Mouse (Mus musculus) forebrain, embryonic 15.5 days (tissue): ENCODE results near the gene Larp4b. TPM values are rescaled to one million over a fixed set of nuclear protein-coding genes. Genes with fewer than 3 reads are reported as not detected.

ENCODE experiments used
- ATAC-seq: fragments of 200-750 bp; cut with Nextera tagmentation; replicated peaks from 2 replicates; pipeline ENCODE4 v1.8.0; 2017; ENCODE audit warnings: mild to moderate bottlenecking, moderate TSS enrichment, moderate library complexity
- H3K27ac ChIP-seq: fragments of 300-500 bp; sonication (generic); replicated peaks from 2 replicates; pipeline ENCODE4 v1.5.1; 2015; ENCODE audit warnings: mild to moderate bottlenecking, inconsistent platforms
- H3K27me3 ChIP-seq: fragments of 300-500 bp; sonication (generic); 2 replicates; pipeline ENCODE4 v1.6.1; 2015; ENCODE audit warnings: inconsistent platforms
- H3K36me3 ChIP-seq: fragments of 300-500 bp; sonication (generic); 2 replicates; pipeline ENCODE4 v1.6.1; 2015; ENCODE audit warnings: mild to moderate bottlenecking, inconsistent platforms
- H3K4me1 ChIP-seq: fragments of 300-500 bp; sonication (generic); 2 replicates; pipeline ENCODE4 v1.6.1; 2015; ENCODE audit warnings: inconsistent platforms
- H3K4me2 ChIP-seq: fragments of 300-500 bp; sonication (generic); replicated peaks from 2 replicates; pipeline ENCODE4 v1.6.1; 2015; ENCODE audit warnings: mild to moderate bottlenecking, inconsistent platforms
- H3K4me3 ChIP-seq: fragments of 300-500 bp; sonication (generic); 2 replicates; pipeline ENCODE4 v1.5.1; 2015; ENCODE audit warnings: mild to moderate bottlenecking, inconsistent platforms
- H3K9ac ChIP-seq: fragments of 300-500 bp; sonication (generic); replicated peaks from 2 replicates; pipeline ENCODE4 v1.6.1; 2015; ENCODE audit warnings: mild to moderate bottlenecking, inconsistent platforms
- H3K9me3 ChIP-seq: fragments of 300-500 bp; sonication (generic); 2 replicates; pipeline ENCODE4 v1.6.1; 2016; ENCODE audit warnings: inconsistent platforms
- WGBS: fragments of 180-500 bp; shearing (Covaris S2); methylation state at CpG from one replicate; pipeline ENCODE4 v1.1.7; 2015; ENCODE audit warnings: mixed read lengths; 5-methylcytosine and 5-hydroxymethylcytosine counted together
- polyA plus RNA-seq: library from polyadenylated mRNA; unstranded; fragments of >200 nt; fragmentation: Nextera tagmentation; extraction: Ambion mirVana; gene quantifications from 2 replicates; pipeline ENCODE4 v1.2.1, GENCODE M21; 2015

Gene Larp4b
- polyA plus RNA-seq, 1 experiment from 2014 or later = 39.3 TPM

DNA sequence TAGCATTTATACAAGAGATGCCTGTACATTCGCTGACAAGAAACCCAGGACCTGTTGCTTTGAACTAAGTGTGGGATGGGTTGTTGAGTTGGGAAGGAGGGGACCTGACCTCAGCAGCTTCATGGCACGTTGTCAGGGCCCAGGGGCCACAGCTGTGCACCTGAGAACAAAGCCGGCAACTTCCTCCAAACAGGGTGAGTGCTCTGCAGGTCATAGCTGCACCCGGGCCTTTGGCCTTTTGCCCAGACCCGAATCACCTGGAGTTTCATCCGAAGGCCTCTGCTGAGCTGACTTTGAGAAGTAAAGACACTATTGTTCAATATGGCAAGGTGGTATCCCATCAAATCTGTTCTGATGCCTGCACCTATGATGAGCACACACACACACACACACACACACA lies 90.6 kb downstream of the Larp4b start:
- Histone ChIP-seq H3K4me2 (no peak overlapping the region), H3K36me3 (no peaks in the 10 kb centered on the region), H3K27me3 (no peaks in the 10 kb centered on the region), H3K4me1 (peaks cover 8% of the 10 kb centered on the region), H3K9ac (no peak overlapping the region), H3K9me3 (no peaks in the 10 kb centered on the region), H3K27ac (no peak overlapping the region), H3K4me3 (no peak overlapping the region)
- no peak for ATAC-seq
- WGBS = 84% methylated on average over 6 of the region's 6 CpGs

DNA sequence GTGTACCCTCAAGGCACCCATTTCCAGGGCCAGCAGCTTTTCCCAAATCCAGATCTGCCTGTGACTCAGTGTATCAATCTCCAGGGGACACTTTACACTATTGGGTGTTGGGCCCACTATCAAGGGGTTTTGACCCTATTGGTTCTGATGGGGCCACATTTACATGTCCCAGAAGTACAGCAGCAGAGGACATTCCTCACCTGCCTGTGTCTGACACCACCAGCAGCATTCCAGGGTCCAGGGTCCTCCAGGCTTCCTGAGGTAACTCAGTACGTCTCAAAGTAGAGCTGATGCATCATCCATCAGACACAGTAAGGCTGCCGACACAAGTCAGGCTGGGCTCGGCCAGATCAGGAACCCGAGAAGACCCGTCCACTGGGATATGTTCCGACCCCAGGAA lies 91.0 kb downstream of the Larp4b start:
- no peak for ATAC-seq
- Histone ChIP-seq H3K36me3 (no peaks in the 10 kb centered on the region), H3K4me1 (peaks cover 8% of the 10 kb centered on the region), H3K4me3 (no peak overlapping the region), H3K4me2 (no peak overlapping the region), H3K27ac (no peak overlapping the region), H3K9me3 (no peaks in the 10 kb centered on the region), H3K9ac (no peak overlapping the region), H3K27me3 (no peaks in the 10 kb centered on the region)
- 87% methylated on average over 6 of the region's 6 CpGs for WGBS

DNA sequence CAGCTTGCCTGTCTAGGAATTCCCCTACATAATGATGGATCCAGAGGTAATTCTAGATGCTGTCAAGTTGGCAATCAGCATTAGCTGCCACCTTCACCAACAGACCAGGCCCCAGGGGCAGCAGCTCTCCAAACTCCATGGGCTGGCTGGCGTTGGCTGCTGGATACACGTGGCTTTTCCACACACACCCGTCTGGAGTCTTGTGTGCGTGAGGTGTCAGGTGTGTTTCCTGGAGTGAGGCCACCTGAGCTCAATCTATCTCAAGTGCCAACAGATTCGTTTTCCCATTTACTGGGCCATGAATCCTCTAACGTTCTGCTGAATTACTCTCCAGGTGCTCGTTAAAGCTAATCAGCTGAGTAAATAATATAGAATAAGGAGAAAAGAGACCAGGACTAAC lies 93.5 kb downstream of the Larp4b start:
- Histone ChIP-seq H3K27ac (no peak overlapping the region), H3K4me1 (peaks cover 8% of the 10 kb centered on the region), H3K36me3 (no peaks in the 10 kb centered on the region), H3K9me3 (no peaks in the 10 kb centered on the region), H3K9ac (no peak overlapping the region; the same call in 1 of the 2 replicates), H3K4me2 (peak overlapping the region; percentile 25), H3K27me3 (no peaks in the 10 kb centered on the region), H3K4me3 (no peak overlapping the region)
- ATAC-seq = no peak
- WGBS = 24% methylated on average over 7 of the region's 7 CpGs

DNA sequence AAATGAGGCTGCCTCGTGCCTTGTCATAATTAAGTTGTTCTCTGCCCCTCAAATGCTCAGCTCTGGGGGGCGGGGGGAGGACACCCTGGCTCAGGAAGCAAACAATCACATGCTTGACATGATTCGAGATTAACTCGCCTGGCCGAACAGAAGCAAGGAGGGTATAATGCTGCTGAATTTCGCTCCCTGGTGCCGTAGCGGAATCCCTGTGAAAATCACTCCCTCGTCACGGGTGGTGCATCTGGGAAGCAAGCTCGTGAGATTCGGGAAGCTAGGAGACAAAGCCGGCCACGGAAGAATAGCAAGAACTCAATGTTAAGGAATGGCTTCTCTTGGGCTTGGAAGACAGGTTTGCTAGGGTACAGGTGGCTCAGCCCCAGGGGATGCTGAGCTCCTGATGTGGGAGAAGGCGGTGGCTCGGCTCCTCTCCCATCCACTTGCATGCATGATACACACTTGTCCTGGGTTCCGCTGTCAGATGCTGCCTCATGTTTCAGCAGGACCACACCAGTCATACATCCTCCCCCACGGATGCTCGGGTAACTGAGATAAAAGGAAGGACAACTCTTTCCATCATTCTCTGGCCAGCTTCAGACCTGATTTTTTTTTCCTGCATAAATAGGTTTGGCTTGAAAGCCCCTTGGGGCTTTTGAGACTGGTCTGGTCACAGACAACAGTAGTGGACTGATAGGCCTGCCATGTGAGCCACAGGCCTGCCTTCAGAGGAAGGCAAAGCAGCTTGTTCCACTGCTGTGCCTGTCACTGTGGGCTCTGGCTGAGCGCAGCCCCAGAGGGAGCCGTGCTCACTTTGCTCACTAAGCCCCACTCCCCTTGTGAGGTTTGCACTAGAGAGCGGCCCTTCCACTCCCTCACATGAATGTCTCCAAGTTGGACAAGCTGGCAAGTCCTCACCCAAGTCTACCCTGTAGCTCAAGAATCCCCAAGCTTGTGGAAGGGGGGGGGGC lies 94.2 kb downstream of the Larp4b start:
- H3K36me3 ChIP-seq = no peaks in the 10 kb centered on the region
- H3K4me2 ChIP-seq = peak overlapping the region; percentile 25
- no peaks in the 10 kb centered on the region for H3K27me3 ChIP-seq
- peak; percentile 23; the same call in 1 of the 2 replicates for ATAC-seq
- no peak overlapping the region for H3K4me3 ChIP-seq
- peak overlapping the region; percentile 23; the same call in 1 of the 2 replicates for H3K9ac ChIP-seq
- no peak overlapping the region for H3K27ac ChIP-seq
- no peaks in the 10 kb centered on the region for H3K9me3 ChIP-seq
- H3K4me1 ChIP-seq = peaks cover 8% of the 10 kb centered on the region
- 21% methylated on average over 22 of the region's 22 CpGs for WGBS

DNA sequence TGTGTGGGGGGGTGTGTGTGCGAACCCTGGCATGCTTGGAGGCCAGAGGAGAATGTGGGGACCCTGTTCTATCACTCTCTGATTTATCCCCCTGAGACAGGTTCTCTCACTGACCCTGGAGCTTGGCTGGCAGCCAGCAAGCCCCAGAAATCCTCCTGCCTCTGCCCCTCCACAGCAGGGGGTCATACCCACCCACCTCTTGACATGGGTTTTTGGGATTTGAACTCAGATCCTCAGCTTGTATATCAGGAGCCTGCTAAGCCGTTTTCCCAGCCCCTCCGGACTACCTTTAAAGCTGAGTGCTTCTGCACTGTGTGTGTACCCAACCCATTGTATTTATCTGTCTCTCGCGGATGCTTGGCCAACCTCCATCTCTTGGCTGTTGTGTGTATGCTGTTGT lies 95.8 kb downstream of the Larp4b start:
- no peaks in the 10 kb centered on the region for H3K27me3 ChIP-seq
- no peak overlapping the region for H3K4me3 ChIP-seq
- H3K9me3 ChIP-seq = no peaks in the 10 kb centered on the region
- peaks cover 8% of the 10 kb centered on the region for H3K4me1 ChIP-seq
- no peak overlapping the region for H3K9ac ChIP-seq
- 87% methylated on average over 5 of the region's 5 CpGs for WGBS
- H3K4me2 ChIP-seq = no peak overlapping the region
- no peaks in the 10 kb centered on the region for H3K36me3 ChIP-seq
- ATAC-seq = no peak
- H3K27ac ChIP-seq = no peak overlapping the region

DNA sequence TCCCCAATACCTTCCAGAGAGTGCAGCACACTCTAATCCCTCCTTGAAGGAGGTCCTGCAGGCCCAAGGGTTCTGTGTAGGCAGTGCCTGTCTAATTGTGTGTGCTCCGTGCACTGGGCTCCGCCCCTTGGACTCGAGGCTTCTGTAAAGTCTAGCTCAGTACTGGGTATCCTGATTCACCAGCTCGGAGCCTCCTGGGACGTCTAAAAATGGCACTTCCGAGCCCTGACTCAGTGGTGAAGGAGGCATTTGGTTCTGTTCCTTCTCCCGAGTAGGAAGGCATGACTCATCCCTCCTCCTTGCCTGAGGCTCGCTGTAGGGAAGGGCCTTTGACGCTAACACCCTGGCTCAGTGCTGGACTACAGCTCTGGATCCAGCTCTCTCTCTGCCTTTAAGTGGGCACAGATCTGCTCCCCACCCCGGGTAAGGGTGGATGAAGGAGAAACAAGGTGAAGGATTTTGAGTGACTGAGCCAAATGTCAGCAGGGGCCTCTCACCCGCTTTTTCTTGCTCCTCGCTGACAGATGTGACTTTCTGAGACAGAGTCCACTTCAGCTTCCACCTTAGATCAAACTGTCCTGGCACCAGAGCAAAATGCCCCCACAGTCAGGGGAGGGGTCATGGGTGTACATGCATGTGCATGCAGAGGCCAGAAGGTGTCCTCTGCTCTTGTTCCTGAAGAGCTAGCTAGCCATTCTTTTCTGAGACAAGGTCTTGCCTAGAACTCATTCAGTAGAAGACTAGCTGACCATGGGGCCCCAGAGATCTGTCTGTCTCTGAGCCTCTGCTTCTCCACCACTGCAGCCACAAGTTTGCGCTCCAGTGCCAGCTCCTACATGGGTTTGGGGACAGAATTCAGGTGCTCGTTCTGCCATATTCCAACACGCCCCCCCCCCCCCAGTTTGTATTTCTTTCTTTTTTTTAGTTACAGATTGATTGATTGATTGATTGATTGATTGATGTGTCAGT lies 97.8 kb downstream of the Larp4b start:
- H3K4me2 ChIP-seq = no peak overlapping the region
- 40% methylated on average over 15 of the region's 15 CpGs for WGBS
- ATAC-seq = 0 out of 2 replicates have a peak, but pooled peaks have one; percentile 17

DNA sequence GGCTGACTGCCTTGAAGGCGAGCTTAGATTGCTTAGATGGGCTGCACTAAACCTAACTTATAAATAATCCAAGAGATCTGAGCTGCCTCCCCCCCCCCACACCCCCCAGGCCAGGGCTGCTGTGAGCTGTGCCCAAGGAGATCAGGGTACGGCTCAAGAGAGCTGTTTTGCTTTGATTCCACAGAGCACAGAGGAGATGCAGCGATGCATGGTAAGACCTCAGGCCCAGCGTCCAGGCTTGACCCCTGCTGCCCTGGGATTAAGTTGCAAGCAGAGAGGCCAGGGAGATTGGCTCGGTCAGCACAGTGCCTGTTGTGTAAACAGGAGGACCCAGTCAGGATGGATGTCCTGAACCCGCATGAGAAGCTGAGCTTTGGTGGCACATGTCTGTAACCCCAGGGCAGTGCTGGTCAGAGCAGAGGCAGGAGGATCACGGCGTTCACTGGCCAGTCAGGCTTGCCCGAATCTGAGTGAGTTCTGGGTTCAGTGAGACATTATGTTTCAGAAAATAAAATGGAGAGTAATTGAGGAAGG lies 99.2 kb downstream of the Larp4b start:
- H3K4me2 ChIP-seq = no peak overlapping the region
- WGBS = 29% methylated on average over 9 of the region's 9 CpGs
- H3K9ac ChIP-seq = no peak overlapping the region
- H3K27ac ChIP-seq = no peak overlapping the region
- no peaks in the 10 kb centered on the region for H3K9me3 ChIP-seq
- H3K4me1 ChIP-seq = peaks cover 1% of the 10 kb centered on the region
- H3K36me3 ChIP-seq = no peaks in the 10 kb centered on the region
- no peaks in the 10 kb centered on the region for H3K27me3 ChIP-seq
- ATAC-seq = no peak
- H3K4me3 ChIP-seq = no peak overlapping the region

More for the DNA sequence above, 97.8 kb downstream of the Larp4b start:
- no peaks in the 10 kb centered on the region for H3K9me3 ChIP-seq
- H3K4me3 ChIP-seq = no peak overlapping the region
- H3K27me3 ChIP-seq = no peaks in the 10 kb centered on the region
- no peaks in the 10 kb centered on the region for H3K36me3 ChIP-seq
- H3K27ac ChIP-seq = no peak overlapping the region
- no peak overlapping the region for H3K9ac ChIP-seq
- H3K4me1 ChIP-seq = peaks cover 8% of the 10 kb centered on the region

DNA sequence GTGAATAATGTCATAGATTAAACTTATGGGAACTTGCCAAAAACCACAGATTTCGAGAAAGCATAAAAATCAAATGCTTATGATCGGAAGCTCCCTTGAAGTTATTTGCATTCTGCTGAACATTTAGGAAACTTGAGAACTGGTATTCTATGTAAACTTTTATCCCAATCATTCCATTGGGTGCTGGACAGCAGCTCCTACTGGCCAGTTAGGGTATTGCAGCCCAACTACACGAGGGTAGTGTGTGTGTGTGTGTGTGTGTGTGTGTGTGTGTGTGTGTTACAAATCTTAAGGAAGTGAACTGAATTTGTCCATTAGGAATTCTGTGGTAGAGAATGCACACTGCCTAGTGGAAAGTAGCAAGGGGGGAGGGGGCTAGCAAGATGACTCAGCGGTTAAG lies 101.0 kb downstream of the Larp4b start:
- Histone ChIP-seq H3K4me3 (no peak overlapping the region), H3K9ac (no peak overlapping the region), H3K9me3 (no peaks in the 10 kb centered on the region), H3K27ac (no peak overlapping the region), H3K4me2 (no peak overlapping the region), H3K4me1 (peaks cover 7% of the 10 kb centered on the region; the same call in 1 of the 2 replicates), H3K36me3 (no peaks in the 10 kb centered on the region), H3K27me3 (no peaks in the 10 kb centered on the region)
- no peak for ATAC-seq
- WGBS = 84% methylated on average over 4 of the region's 4 CpGs

DNA sequence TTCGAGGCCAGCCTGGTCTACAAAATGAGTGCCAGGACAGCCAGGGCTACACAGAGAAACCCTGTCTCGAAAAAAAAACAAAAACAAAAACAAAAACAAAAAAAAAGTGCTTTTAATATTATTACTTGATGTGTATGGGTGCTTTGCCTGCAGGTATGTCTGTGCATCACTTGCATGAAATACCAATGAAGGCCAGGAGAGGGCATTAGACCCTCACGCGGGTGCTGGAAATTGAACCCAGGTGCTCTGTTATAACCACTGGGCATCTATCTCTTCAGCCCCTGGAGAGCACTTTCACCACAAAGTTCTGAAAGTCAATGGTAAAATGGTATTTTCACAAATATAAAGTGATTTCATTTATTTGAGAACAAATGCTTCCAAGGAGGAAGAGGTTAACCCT lies 101.9 kb downstream of the Larp4b start:
- no peaks in the 10 kb centered on the region for H3K36me3 ChIP-seq
- peaks cover 7% of the 10 kb centered on the region; the same call in 1 of the 2 replicates for H3K4me1 ChIP-seq
- H3K9me3 ChIP-seq = no peaks in the 10 kb centered on the region
- H3K27me3 ChIP-seq = no peaks in the 10 kb centered on the region
- H3K4me3 ChIP-seq = no peak overlapping the region
- 70% methylated on average over 4 of the region's 4 CpGs for WGBS
- ATAC-seq = no peak
- no peak overlapping the region for H3K27ac ChIP-seq
- no peak overlapping the region for H3K4me2 ChIP-seq
- H3K9ac ChIP-seq = no peak overlapping the region

DNA sequence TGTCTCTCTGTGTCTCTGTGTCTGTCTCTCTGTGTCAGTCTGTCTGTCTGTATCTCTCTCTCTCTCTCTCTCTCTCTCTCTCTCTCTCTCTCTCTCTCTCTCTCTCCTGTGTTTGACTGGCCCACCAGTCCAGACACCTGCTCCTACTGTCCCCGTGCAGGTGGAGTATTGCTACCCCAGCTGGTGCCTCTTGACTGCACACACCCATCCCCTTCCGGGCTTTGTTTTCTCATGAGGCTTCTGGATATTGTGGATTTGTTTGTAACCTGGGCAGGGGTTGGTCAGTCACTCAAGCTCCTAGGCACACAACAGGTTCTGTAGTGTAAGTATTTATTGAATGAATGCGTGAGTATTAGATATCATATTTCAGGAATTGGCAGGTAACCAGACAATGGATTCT lies 104.4 kb downstream of the Larp4b start:
- Histone ChIP-seq H3K4me3 (no peak overlapping the region), H3K9ac (no peak overlapping the region), H3K4me2 (no peak overlapping the region), H3K36me3 (no peaks in the 10 kb centered on the region), H3K27ac (no peak overlapping the region), H3K9me3 (no peaks in the 10 kb centered on the region), H3K27me3 (no peaks in the 10 kb centered on the region), H3K4me1 (peaks cover 7% of the 10 kb centered on the region; the same call in 1 of the 2 replicates)
- no peak for ATAC-seq
- 80% methylated on average over 3 of the region's 3 CpGs for WGBS

DNA sequence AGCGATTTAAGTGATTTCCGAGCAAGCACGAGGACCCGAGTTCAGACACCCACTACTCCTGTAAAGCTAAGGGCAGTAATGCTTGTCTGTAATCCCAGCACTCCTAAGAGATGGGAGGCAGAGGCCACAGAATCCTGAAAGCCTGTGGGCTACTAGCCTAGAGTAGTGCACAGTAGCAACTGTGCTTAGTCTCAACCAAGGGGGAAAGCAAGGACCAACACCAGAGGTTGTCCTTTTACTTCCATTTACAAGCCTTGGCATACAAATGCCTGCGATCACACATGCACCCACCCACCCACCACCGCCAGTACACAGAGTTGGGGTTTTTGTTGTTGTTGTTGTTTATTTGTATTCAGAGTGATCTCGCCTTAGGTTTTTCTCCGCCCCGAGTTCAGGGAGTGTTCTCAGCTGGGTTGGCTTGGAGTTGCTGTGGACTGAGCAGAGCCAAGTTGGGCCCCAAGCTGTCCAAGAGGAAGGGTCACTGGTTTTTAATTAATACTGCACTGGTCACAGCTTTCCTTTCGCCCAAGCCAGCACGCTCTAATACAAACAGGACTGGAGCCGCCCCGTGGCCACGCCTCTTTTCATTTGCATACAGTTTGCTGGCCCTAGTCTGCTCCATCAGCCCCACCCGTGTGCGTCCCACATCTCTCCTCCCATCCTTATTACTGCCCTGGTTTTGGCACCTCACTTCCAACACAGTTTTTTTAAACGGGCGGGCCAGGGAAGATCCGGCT lies 105.2 kb downstream of the Larp4b start:
- H3K27ac ChIP-seq = no peak overlapping the region
- 0 out of 2 replicates have a peak overlapping the region, but pooled peaks have one; percentile 6 for H3K4me3 ChIP-seq
- no peaks in the 10 kb centered on the region for H3K9me3 ChIP-seq
- 38% methylated on average over 19 of the region's 19 CpGs for WGBS
- H3K4me2 ChIP-seq = peak overlapping the region; percentile 34
- H3K36me3 ChIP-seq = no peaks in the 10 kb centered on the region
- H3K9ac ChIP-seq = no peak overlapping the region
- H3K4me1 ChIP-seq = peaks cover 7% of the 10 kb centered on the region; the same call in 1 of the 2 replicates
- ATAC-seq = peak; percentile 90
- H3K27me3 ChIP-seq = no peaks in the 10 kb centered on the region
